Mouse (Mus musculus): ENCODE measurements around the gene Capn13. TPM values are rescaled to one million over a fixed set of nuclear protein-coding genes. Genes with fewer than 3 reads are reported as not detected.

Gene Capn13
- polyA plus RNA-seq (2016; fragmentation: Nextera tagmentation; extraction: Ambion mirVana), result 0.09 TPM in 1 of 2 replicates, not detected in the other

DNA sequence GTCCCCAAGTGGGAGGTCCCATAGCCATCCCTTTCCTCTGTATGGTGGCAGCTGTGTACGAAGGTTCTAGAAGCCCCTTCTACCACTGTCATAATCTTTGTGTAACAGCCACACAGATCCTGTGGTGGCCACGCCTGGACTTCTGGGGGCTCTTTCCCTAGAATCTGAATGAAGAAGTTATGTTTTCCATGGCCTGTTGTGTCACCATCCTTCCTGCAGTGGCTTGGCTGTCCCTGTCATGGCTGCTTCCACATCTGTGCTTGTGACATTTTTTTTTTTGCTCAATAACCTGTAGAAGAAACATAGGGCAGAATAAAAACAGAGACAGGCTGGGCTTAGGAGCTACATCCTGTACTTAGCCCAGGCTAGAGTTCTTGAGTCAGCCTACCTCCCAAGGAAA lies at the start of gene Capn13:
Gene Capn13 (minus strand): TSS at position 5 of the 400 bp plus-strand sequence.
- H3K9me3 ChIP-seq, result no peaks in the 10 kb centered on the region

DNA sequence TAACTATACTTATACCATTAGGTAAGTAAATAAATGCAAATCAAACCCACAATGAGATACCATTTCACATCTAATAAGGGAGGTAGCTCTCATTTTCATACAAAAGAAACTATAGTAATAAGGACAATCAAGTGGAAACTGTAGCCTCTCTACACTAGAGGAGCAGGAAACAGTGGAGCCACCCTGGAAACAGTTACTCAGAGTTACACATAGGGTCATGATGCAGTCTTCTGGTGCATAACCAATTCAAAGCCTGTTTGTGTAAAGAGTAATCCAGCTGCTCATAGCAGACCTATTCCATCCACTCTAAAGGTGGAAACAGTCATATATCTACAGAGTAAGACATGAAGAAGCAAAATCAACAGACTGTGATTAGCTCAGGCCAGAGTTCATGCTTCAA lies 48.4 kb upstream of the Capn13 start:
- H3K4me3 ChIP-seq, result no peak overlapping the region
- no peak overlapping the region for H3K27ac ChIP-seq
- no peak for DNase-seq (ENCODE audit: low spot score)
- no peaks in the 10 kb centered on the region for H3K9me3 ChIP-seq
- H3K36me3 ChIP-seq, result no peaks in the 10 kb centered on the region
- H3K4me1 ChIP-seq (replicated peaks), result no peaks in the 10 kb centered on the region
- no peaks in the 10 kb centered on the region for H3K27me3 ChIP-seq (ENCODE audit: insufficient read depth, poor library complexity, severe bottlenecking)

More for the DNA sequence above, at the start of gene Capn13:
- no peaks in the 10 kb centered on the region for H3K27me3 ChIP-seq (ENCODE audit: insufficient read depth, poor library complexity, severe bottlenecking)
- no peak within 1 kb of the TSS for H3K4me3 ChIP-seq
- no peak for DNase-seq (ENCODE audit: low spot score)
- H3K36me3 ChIP-seq, result no peaks in the 10 kb centered on the region
- H3K4me1 ChIP-seq (replicated peaks), result no peaks in the 10 kb centered on the region
- 81% methylated on average over 2 of the region's 2 CpGs for WGBS
- no peak within 1 kb of the TSS for H3K27ac ChIP-seq

- H3K4me1 ChIP-seq (replicated peaks), result no peaks in the 10 kb centered on the region
- WGBS, result 83% methylated on average over 1 of the region's 1 CpGs
- H3K27ac ChIP-seq, result no peak overlapping the region
- H3K27me3 ChIP-seq (ENCODE audit: insufficient read depth, poor library complexity, severe bottlenecking), result no peaks in the 10 kb centered on the region
- no peak overlapping the region for H3K4me3 ChIP-seq
- DNase-seq (ENCODE audit: low spot score), result no peak
- H3K9me3 ChIP-seq, result no peaks in the 10 kb centered on the region
- no peaks in the 10 kb centered on the region for H3K36me3 ChIP-seq
Observed at GRCm38 (mm10) chr17:73440798-73441197, 40.1 kb upstream of the Capn13 start.

DNA sequence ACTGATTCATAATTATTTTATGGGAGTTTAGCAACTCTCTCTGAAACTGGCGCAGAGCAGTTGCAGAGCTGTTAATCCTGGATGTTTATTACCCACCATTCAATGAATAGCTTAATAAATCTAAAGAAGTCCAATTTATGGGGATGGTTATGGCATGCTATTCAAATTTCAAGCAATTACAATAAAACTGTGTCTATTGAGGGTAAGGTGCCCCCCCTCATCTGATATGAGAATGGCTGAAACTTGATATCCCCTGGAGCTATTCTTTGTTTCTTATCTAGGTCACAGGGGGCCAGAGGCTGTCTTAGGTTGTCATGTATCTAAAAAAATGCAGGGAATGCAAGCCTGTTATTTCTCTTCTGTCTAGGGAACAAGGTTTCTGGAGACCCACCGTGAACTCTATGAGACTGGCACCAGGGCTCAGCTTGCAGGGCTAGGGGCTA lies 31.9 kb upstream of the Capn13 start:
- Histone ChIP-seq H3K9me3 (no peaks in the 10 kb centered on the region), H3K4me3 (no peak overlapping the region), H3K36me3 (no peaks in the 10 kb centered on the region), H3K4me1 (replicated peaks) (peaks cover 6% of the 10 kb centered on the region; the same call in 1 of the 2 replicates), H3K27ac (no peak overlapping the region), H3K27me3 (ENCODE audit: insufficient read depth, poor library complexity, severe bottlenecking) (no peaks in the 10 kb centered on the region)
- no peak for DNase-seq (ENCODE audit: low spot score)
- WGBS, result 67% methylated on average over 2 of the region's 2 CpGs

- H3K9me3 ChIP-seq, result no peaks in the 10 kb centered on the region
- H3K4me3 ChIP-seq, result no peak overlapping the region
- 91% methylated on average over 1 of the region's 1 CpGs for WGBS
- peaks cover 6% of the 10 kb centered on the region; the same call in 1 of the 2 replicates for H3K4me1 ChIP-seq (replicated peaks)
- H3K36me3 ChIP-seq, result no peaks in the 10 kb centered on the region
- no peaks in the 10 kb centered on the region for H3K27me3 ChIP-seq (ENCODE audit: insufficient read depth, poor library complexity, severe bottlenecking)
- no peak for DNase-seq (ENCODE audit: low spot score)
- H3K27ac ChIP-seq, result no peak overlapping the region
Observed at GRCm38 (mm10) chr17:73432058-73432457, 31.4 kb upstream of the Capn13 start.

- Histone ChIP-seq H3K9me3 (no peaks in the 10 kb centered on the region), H3K4me3 (no peak overlapping the region), H3K27ac (no peak overlapping the region), H3K27me3 (ENCODE audit: insufficient read depth, poor library complexity, severe bottlenecking) (no peaks in the 10 kb centered on the region), H3K36me3 (no peaks in the 10 kb centered on the region), H3K4me1 (replicated peaks) (peaks cover 14% of the 10 kb centered on the region)
- WGBS, result 70% methylated on average over 2 of the region's 2 CpGs
- DNase-seq (ENCODE audit: low spot score), result no peak
Observed at GRCm38 (mm10) chr17:73417382-73417781, 16.7 kb upstream of the Capn13 start.

- no peaks in the 10 kb centered on the region for H3K9me3 ChIP-seq
- 73% methylated on average over 6 of the region's 6 CpGs for WGBS
- H3K27ac ChIP-seq, result no peak overlapping the region
- H3K27me3 ChIP-seq (ENCODE audit: insufficient read depth, poor library complexity, severe bottlenecking), result no peaks in the 10 kb centered on the region
- H3K4me1 ChIP-seq (replicated peaks), result peaks cover 18% of the 10 kb centered on the region
- no peaks in the 10 kb centered on the region for H3K36me3 ChIP-seq
- no peak overlapping the region for H3K4me3 ChIP-seq
- DNase-seq (ENCODE audit: low spot score), result no peak
Observed at GRCm38 (mm10) chr17:73416181-73416795, 15.6 kb upstream of the Capn13 start.

DNA sequence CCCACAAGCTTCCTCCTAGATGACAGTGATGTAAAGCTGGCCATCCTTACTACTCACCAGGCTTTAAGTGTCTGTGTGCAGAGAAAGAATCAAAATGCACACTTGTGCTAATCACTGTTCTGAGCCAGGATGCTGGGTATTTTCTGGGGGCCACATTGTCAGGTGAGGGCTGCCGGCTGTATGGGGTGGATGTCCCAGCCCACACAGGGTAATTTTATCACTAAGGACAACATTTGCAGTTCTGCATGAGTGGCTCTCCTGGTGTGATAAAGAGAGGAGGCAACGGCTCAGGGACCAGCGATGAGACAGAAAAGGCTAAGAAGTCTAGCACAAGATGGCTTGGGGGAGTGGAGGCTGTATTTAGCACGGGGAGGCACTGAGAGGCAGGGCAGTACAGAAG lies 11.2 kb upstream of the Capn13 start:
- 48% methylated on average over 4 of the region's 4 CpGs for WGBS
- Histone ChIP-seq H3K4me1 (replicated peaks) (peaks cover 10% of the 10 kb centered on the region), H3K27me3 (ENCODE audit: insufficient read depth, poor library complexity, severe bottlenecking) (no peaks in the 10 kb centered on the region), H3K36me3 (no peaks in the 10 kb centered on the region), H3K4me3 (no peak overlapping the region), H3K9me3 (no peaks in the 10 kb centered on the region), H3K27ac (no peak overlapping the region)
- DNase-seq (ENCODE audit: low spot score), result no peak

DNA sequence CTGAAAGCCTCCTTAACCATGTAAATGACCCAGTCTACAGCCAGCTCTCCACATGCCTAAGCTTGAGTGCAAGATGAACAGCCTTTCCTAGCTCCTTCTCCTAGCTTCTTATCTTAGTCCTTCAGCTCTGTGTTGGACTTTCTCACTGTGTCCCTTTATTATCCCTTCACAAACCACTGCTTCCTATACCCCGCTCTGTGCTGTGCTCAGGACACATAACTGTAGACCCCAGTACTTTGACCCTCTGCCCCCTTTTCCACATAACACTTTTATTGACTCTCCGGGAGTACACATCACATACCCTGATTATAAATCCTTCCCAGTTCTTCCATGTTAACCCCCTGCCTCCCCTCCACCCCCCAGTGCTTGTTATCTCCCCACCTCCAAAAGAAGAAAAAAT lies 606 bp upstream of the Capn13 start:
- WGBS, result 83% methylated on average over 2 of the region's 2 CpGs
- no peak overlapping the region for H3K27ac ChIP-seq

DNA sequence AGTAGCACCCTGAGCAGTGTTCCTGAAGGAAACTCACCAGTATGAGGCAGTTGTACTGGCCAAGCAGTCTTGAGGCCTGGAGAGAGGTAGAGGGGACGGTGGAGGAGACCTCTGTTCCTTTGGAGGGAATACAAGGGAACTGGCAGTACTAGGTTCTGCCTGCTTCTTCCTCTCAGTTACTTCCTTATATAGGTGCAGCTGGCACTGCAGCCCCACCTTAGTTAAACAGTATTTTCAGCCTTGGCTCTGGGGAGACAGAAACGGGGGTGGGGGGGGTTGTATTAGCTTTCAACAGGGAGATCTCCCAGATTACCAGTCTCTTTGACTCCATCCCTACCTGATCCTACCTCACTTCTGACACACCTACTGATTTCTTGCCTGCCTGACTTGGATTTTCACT lies 1.5 kb downstream of the Capn13 start:
- no peak overlapping the region for H3K4me3 ChIP-seq
- no peak for DNase-seq (ENCODE audit: low spot score)
- 71% methylated on average over 2 of the region's 2 CpGs for WGBS
- no peaks in the 10 kb centered on the region for H3K27me3 ChIP-seq (ENCODE audit: insufficient read depth, poor library complexity, severe bottlenecking)
- no peaks in the 10 kb centered on the region for H3K36me3 ChIP-seq
- H3K27ac ChIP-seq, result no peak overlapping the region
- H3K4me1 ChIP-seq (replicated peaks), result no peaks in the 10 kb centered on the region
- H3K9me3 ChIP-seq, result no peaks in the 10 kb centered on the region

More for the DNA sequence above, 606 bp upstream of the Capn13 start:
- no peak for DNase-seq (ENCODE audit: low spot score)
- no peaks in the 10 kb centered on the region for H3K27me3 ChIP-seq (ENCODE audit: insufficient read depth, poor library complexity, severe bottlenecking)
- H3K4me3 ChIP-seq, result no peak overlapping the region
- H3K4me1 ChIP-seq (replicated peaks), result no peaks in the 10 kb centered on the region
- H3K36me3 ChIP-seq, result no peaks in the 10 kb centered on the region
- H3K9me3 ChIP-seq, result no peaks in the 10 kb centered on the region

- Histone ChIP-seq H3K9me3 (no peaks in the 10 kb centered on the region), H3K4me3 (no peak overlapping the region), H3K4me1 (replicated peaks) (no peaks in the 10 kb centered on the region), H3K36me3 (no peaks in the 10 kb centered on the region), H3K27ac (no peak overlapping the region), H3K27me3 (ENCODE audit: insufficient read depth, poor library complexity, severe bottlenecking) (no peaks in the 10 kb centered on the region)
- DNase-seq (ENCODE audit: low spot score), result no peak
- 77% methylated on average over 1 of the region's 1 CpGs for WGBS
Observed at GRCm38 (mm10) chr17:73393361-73393760, 7.3 kb downstream of the Capn13 start.

- Histone ChIP-seq H3K36me3 (no peaks in the 10 kb centered on the region), H3K27me3 (ENCODE audit: insufficient read depth, poor library complexity, severe bottlenecking) (no peaks in the 10 kb centered on the region), H3K9me3 (no peaks in the 10 kb centered on the region), H3K4me1 (replicated peaks) (no peaks in the 10 kb centered on the region), H3K27ac (no peak overlapping the region), H3K4me3 (no peak overlapping the region)
- 78% methylated on average over 4 of the region's 4 CpGs for WGBS
- no peak for DNase-seq (ENCODE audit: low spot score)
Observed at GRCm38 (mm10) chr17:73391771-73392170, 8.9 kb downstream of the Capn13 start.

DNA sequence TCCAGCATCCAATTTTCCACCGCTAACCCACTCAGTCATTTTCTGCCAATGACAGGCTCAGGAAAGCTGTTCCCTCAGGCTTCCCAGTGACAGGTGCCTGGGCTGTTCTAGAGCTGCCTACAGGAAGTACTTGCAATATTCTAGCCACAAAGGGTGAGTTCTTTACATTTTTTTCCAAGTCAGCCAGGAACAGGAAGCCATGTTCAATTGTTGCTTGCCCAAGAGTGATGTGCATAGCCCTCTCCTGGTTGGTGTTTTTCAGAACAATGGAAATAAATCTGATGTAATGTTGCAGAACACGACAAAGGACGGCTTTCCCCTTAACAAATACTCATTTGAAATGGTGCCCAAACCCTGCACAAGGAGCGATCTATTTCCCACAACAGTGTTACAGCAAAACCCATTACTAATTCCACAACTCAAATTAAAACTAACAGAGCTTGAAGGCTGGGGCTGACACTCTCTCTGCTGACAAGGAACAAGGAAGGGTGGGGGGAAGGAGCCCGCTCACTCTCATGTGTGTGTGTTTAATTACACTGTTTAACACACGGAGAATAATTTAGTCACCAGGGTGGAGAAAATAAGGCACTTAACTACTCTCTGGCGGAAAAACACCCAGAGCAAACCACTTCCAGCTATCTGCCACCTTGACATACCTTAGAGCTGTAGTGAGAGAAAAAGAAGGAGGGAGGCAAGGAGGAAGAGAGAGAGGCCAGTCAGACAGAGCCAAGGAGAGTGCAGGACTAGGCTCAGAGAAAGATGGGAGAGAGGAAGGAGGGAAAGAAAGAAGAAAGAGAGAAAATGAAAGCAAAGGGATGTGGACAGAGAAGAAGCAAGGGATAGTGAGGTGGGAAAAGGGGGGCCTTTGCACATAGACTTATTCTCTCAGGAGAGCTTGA lies 10.2 kb downstream of the Capn13 start:
- no peak overlapping the region; the same call in 1 of the 2 replicates for H3K27ac ChIP-seq
- 85% methylated on average over 7 of the region's 7 CpGs for WGBS
- DNase-seq (ENCODE audit: low spot score), result no peak
- no peak overlapping the region for H3K4me3 ChIP-seq
- H3K9me3 ChIP-seq, result no peaks in the 10 kb centered on the region
- H3K4me1 ChIP-seq (replicated peaks), result no peaks in the 10 kb centered on the region
- H3K36me3 ChIP-seq, result no peaks in the 10 kb centered on the region
- no peaks in the 10 kb centered on the region for H3K27me3 ChIP-seq (ENCODE audit: insufficient read depth, poor library complexity, severe bottlenecking)

Measured in hindbrain, embryonic 10.5 days (tissue).